Mouse (Mus musculus): ENCODE results near the gene Gm8909. TPM values are rescaled to one million over a fixed set of nuclear protein-coding genes. Genes with fewer than 3 reads are reported as not detected.

Gene Gm8909
- polyA plus RNA-seq, 1 experiment = not detected

Other genes starting within 250 kb of the Gm8909 start
- 69.2 and 77.7 TPM in 2 replicates for gene Abcf1, start 198.8 kb downstream of the Gm8909 start, polyA plus RNA-seq (2012; ENCODE audit: insufficient read depth, insufficient read length, missing spikeins)
- 13.5 and 14.5 TPM in 2 replicates for gene Gnl1, start 188.7 kb downstream of the Gm8909 start, polyA plus RNA-seq (2012; ENCODE audit: insufficient read depth, insufficient read length, missing spikeins)
- 5.3 and 6.8 TPM in 2 replicates for gene Prr3, start 188.3 kb downstream of the Gm8909 start, polyA plus RNA-seq (2012; ENCODE audit: insufficient read depth, insufficient read length, missing spikeins)
- gene H2-T24, start 148.0 kb downstream of the Gm8909 start, polyA plus RNA-seq (2012; ENCODE audit: insufficient read depth, insufficient read length, missing spikeins) = 3.3 and 3.9 TPM in 2 replicates
- 16.3 and 22.1 TPM in 2 replicates for gene H2-T23, start 135.7 kb downstream of the Gm8909 start, polyA plus RNA-seq (2012; ENCODE audit: insufficient read depth, insufficient read length, missing spikeins)
- gene H2-T22, start 125.8 kb downstream of the Gm8909 start, polyA plus RNA-seq (2012; ENCODE audit: insufficient read depth, insufficient read length, missing spikeins) = 57.5 and 83.0 TPM in 2 replicates
- not detected in 2 replicates for gene Gm6034, start 125.6 kb downstream of the Gm8909 start, polyA plus RNA-seq (2012; ENCODE audit: insufficient read depth, insufficient read length, missing spikeins)
- gene Gm11127, start 110.2 kb downstream of the Gm8909 start, polyA plus RNA-seq (2012; ENCODE audit: insufficient read depth, insufficient read length, missing spikeins) = not detected in 2 replicates
- gene Gm19684, start 46.9 kb downstream of the Gm8909 start, polyA plus RNA-seq (2012; ENCODE audit: insufficient read depth, insufficient read length, missing spikeins) = not detected in 2 replicates
- gene Gm7030, start 39.1 kb downstream of the Gm8909 start, polyA plus RNA-seq (2012; ENCODE audit: insufficient read depth, insufficient read length, missing spikeins) = not detected in 2 replicates
- not detected in 2 replicates for gene H2-T3, start 21.8 kb upstream of the Gm8909 start, polyA plus RNA-seq (2012; ENCODE audit: insufficient read depth, insufficient read length, missing spikeins)
- 49.0 and 66.3 TPM in 2 replicates for gene Rpp21, start 89.5 kb upstream of the Gm8909 start, polyA plus RNA-seq (2012; ENCODE audit: insufficient read depth, insufficient read length, missing spikeins)
- gene Trim39, start 103.7 kb upstream of the Gm8909 start, polyA plus RNA-seq (2012; ENCODE audit: insufficient read depth, insufficient read length, missing spikeins) = 5.5 and 6.2 TPM in 2 replicates
- gene H2-M10.2, start 118.0 kb upstream of the Gm8909 start, polyA plus RNA-seq (2012; ENCODE audit: insufficient read depth, insufficient read length, missing spikeins) = not detected in 2 replicates
- gene H2-M10.1, start 157.6 kb upstream of the Gm8909 start, polyA plus RNA-seq (2012; ENCODE audit: insufficient read depth, insufficient read length, missing spikeins) = not detected in 2 replicates
- gene H2-M10.3, start 199.9 kb upstream of the Gm8909 start, polyA plus RNA-seq (2012; ENCODE audit: insufficient read depth, insufficient read length, missing spikeins) = not detected in 2 replicates